ENCODE assay signal across 23 mouse cellular contexts in the genomic region with DNA sequence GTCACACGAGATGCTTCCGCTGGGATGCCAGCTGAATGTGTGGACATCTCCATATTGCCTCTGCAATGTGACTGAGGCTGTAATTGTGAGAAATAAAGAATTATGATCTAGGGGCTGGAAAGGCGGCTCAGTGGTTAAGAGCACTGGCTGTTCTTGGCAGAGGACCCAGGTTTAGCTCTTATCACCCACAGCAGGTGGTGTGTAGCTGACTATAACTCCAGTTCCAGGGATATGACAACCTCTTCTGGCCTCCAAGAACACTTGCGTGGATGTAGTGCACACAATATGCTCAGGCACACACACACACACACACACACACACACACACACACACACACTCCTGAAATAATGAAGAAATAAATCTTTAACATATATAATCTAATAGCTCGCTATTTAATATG.
DNase-seq lines count a peak whose midpoint lies in the region; ATAC-seq and TF ChIP-seq lines count a peak whose summit lies in the region.
"Had no signal": no experiment of that assay in that cellular context is flagged by ENCODE, and none has a peak within 500 bp of the region (broad histone marks: within the 10 kb centered on the region; RNA-seq: fewer than 3 reads in every experiment).

No protein-coding gene starts in this region.

- DNase-seq in hindbrain, postnatal 0 days (ENCODE audit: low spot score), result peak; percentile 30
- DNase-seq in hindbrain, embryonic 10.5 days (ENCODE audit: low spot score), result no peak
- DNase-seq in midbrain, postnatal 0 days (ENCODE audit: low spot score), result peak; percentile 50
- DNase-seq in brain, embryonic 14.5 days (ENCODE audit: low read depth), result peak; percentile 27
- DNase-seq: adrenal gland, postnatal 10 days; adrenal gland, postnatal 36 days; cerebellum, adult 11-12 months; cerebellum, adult 8-10 months; cerebellum, postnatal 14 days; gastrocnemius, postnatal 10 days; gastrocnemius, postnatal 36 days; heart, adult 2 months had no signal

- H3K9me3 ChIP-seq in hindbrain, postnatal 0 days (ENCODE audit: low read length), result no peaks in the 10 kb centered on the region
- H3K9me3 ChIP-seq in hindbrain, embryonic 10.5 days, result no peaks in the 10 kb centered on the region
- no peaks in the 10 kb centered on the region for H3K9me3 ChIP-seq in midbrain, postnatal 0 days (ENCODE audit: low read length)
- no peaks in the 10 kb centered on the region for H3K9me3 ChIP-seq in midbrain, embryonic 15.5 days
- H3K9me3 ChIP-seq in forebrain, embryonic 15.5 days, result no peaks in the 10 kb centered on the region
- H3K9me3 ChIP-seq: embryonic facial prominence, embryonic 12.5 days; embryonic facial prominence, embryonic 15.5 days; forebrain, embryonic 12.5 days had no signal

- no peaks in the 10 kb centered on the region for H3K4me1 ChIP-seq in hindbrain, postnatal 0 days (ENCODE audit: insufficient read depth, low read length)
- no peaks in the 10 kb centered on the region for H3K4me1 ChIP-seq in hindbrain, embryonic 10.5 days (replicated peaks)
- no peaks in the 10 kb centered on the region for H3K4me1 ChIP-seq in midbrain, postnatal 0 days (ENCODE audit: insufficient read depth, low read length)
- H3K4me1 ChIP-seq in midbrain, embryonic 15.5 days, result no peaks in the 10 kb centered on the region
- H3K4me1 ChIP-seq in forebrain, embryonic 15.5 days, result no peaks in the 10 kb centered on the region
- H3K4me1 ChIP-seq: embryonic facial prominence, embryonic 12.5 days; embryonic facial prominence, embryonic 15.5 days; forebrain, embryonic 12.5 days had no signal

- no peaks in the 10 kb centered on the region for H3K36me3 ChIP-seq in hindbrain, postnatal 0 days (ENCODE audit: insufficient read depth, low read length)
- no peaks in the 10 kb centered on the region for H3K36me3 ChIP-seq in hindbrain, embryonic 10.5 days
- no peaks in the 10 kb centered on the region for H3K36me3 ChIP-seq in midbrain, postnatal 0 days (ENCODE audit: insufficient read depth, low read length)
- H3K36me3 ChIP-seq in midbrain, embryonic 15.5 days (replicated peaks), result no peaks in the 10 kb centered on the region
- no peaks in the 10 kb centered on the region for H3K36me3 ChIP-seq in forebrain, embryonic 15.5 days
- H3K36me3 ChIP-seq: embryonic facial prominence, embryonic 12.5 days; embryonic facial prominence, embryonic 15.5 days; forebrain, embryonic 12.5 days had no signal

- 68% methylated on average over 5 of the region's 5 CpGs for WGBS in hindbrain, postnatal 0 days
- WGBS in hindbrain, embryonic 10.5 days, result 92% methylated on average over 5 of the region's 5 CpGs
- 78% methylated on average over 5 of the region's 5 CpGs for WGBS in midbrain, postnatal 0 days
- 86% methylated on average over 5 of the region's 5 CpGs for WGBS in midbrain, embryonic 15.5 days
- WGBS in forebrain, embryonic 15.5 days, result 75% methylated on average over 5 of the region's 5 CpGs

- no peak overlapping the region for H3K27ac ChIP-seq in hindbrain, postnatal 0 days
- no peak overlapping the region for H3K27ac ChIP-seq in hindbrain, embryonic 10.5 days
- H3K27ac ChIP-seq in midbrain, postnatal 0 days (ENCODE audit: low read depth, low read length), result no peak overlapping the region
- no peak overlapping the region for H3K27ac ChIP-seq in midbrain, embryonic 15.5 days
- no peak overlapping the region for H3K27ac ChIP-seq in forebrain, embryonic 15.5 days (replicated peaks)
- H3K27ac ChIP-seq: embryonic facial prominence, embryonic 12.5 days; embryonic facial prominence, embryonic 15.5 days; forebrain, embryonic 12.5 days; heart, adult 2 months; hindbrain, embryonic 14.5 days had no signal

- ATAC-seq in hindbrain, postnatal 0 days, result no peak
- no peak for ATAC-seq in midbrain, postnatal 0 days (ENCODE audit: low FRiP score)
- no peak for ATAC-seq in midbrain, embryonic 15.5 days (replicated peaks)
- ATAC-seq in forebrain, embryonic 15.5 days (replicated peaks), result no peak
- ATAC-seq: CD4-positive, CD25-positive, alpha-beta regulatory T cell, adult 4 months; forebrain, embryonic 16.5 days; intestine, postnatal 0 days; Patski had no signal

- H3K27me3 ChIP-seq in hindbrain, postnatal 0 days (ENCODE audit: insufficient read depth, low read length), result no peaks in the 10 kb centered on the region
- no peaks in the 10 kb centered on the region for H3K27me3 ChIP-seq in hindbrain, embryonic 10.5 days (ENCODE audit: insufficient read depth, poor library complexity, severe bottlenecking)
- H3K27me3 ChIP-seq in midbrain, postnatal 0 days (ENCODE audit: insufficient read depth, low read length), result no peaks in the 10 kb centered on the region
- H3K27me3 ChIP-seq in midbrain, embryonic 15.5 days (replicated peaks), result no peaks in the 10 kb centered on the region
- H3K27me3 ChIP-seq in forebrain, embryonic 15.5 days, result no peaks in the 10 kb centered on the region
- H3K27me3 ChIP-seq: embryonic facial prominence, embryonic 15.5 days; Patski had no signal

- TF ChIP-seq CTCF in hindbrain, postnatal 0 days (IDR thresholded peaks at IDR 0.05; ENCODE audit: low read depth), result no peak
- TF ChIP-seq CTCF in midbrain, postnatal 0 days (IDR thresholded peaks at IDR 0.05), result no peak
- no peak for TF ChIP-seq CTCF in brain, embryonic 14.5 days (IDR thresholded peaks at IDR 0.05; ENCODE audit: borderline replicate concordance, extremely low read depth, insufficient read depth, insufficient read length)

- no peak overlapping the region for H3K4me2 ChIP-seq in hindbrain, postnatal 0 days (ENCODE audit: low read depth, low read length)
- no peak overlapping the region for H3K4me2 ChIP-seq in midbrain, postnatal 0 days (ENCODE audit: low read depth, low read length, poor library complexity, severe bottlenecking)
- H3K4me2 ChIP-seq in midbrain, embryonic 15.5 days, result no peak overlapping the region
- no peak overlapping the region for H3K4me2 ChIP-seq in forebrain, embryonic 15.5 days (replicated peaks)
- H3K4me2 ChIP-seq: embryonic facial prominence, embryonic 12.5 days; embryonic facial prominence, embryonic 15.5 days; forebrain, embryonic 12.5 days; heart, embryonic 11.5 days; hindbrain, embryonic 14.5 days had no signal

- no peak for TF ChIP-seq POLR2A in brain, embryonic 14.5 days (IDR thresholded peaks at IDR 0.05; ENCODE audit: borderline replicate concordance, extremely low read depth, insufficient read depth, insufficient read length, poor library complexity, severe bottlenecking)

- H3K4me3 ChIP-seq in hindbrain, postnatal 0 days (ENCODE audit: low read length), result no peak overlapping the region
- H3K4me3 ChIP-seq in hindbrain, embryonic 10.5 days, result no peak overlapping the region
- H3K4me3 ChIP-seq in midbrain, postnatal 0 days (ENCODE audit: low read depth, low read length), result no peak overlapping the region
- H3K4me3 ChIP-seq in midbrain, embryonic 15.5 days, result no peak overlapping the region
- no peak overlapping the region for H3K4me3 ChIP-seq in forebrain, embryonic 15.5 days
- H3K4me3 ChIP-seq: embryonic facial prominence, embryonic 12.5 days; embryonic facial prominence, embryonic 15.5 days; forebrain, embryonic 12.5 days; heart, adult 2 months had no signal

- no peak overlapping the region for H3K9ac ChIP-seq in hindbrain, postnatal 0 days (replicated peaks; ENCODE audit: low read length)
- H3K9ac ChIP-seq in midbrain, postnatal 0 days (replicated peaks; ENCODE audit: low read length, poor library complexity, severe bottlenecking), result no peak overlapping the region
- no peak overlapping the region for H3K9ac ChIP-seq in midbrain, embryonic 15.5 days
- H3K9ac ChIP-seq in forebrain, embryonic 15.5 days (replicated peaks), result no peak overlapping the region
- H3K9ac ChIP-seq: embryonic facial prominence, embryonic 12.5 days; embryonic facial prominence, embryonic 15.5 days; forebrain, embryonic 12.5 days; hindbrain, embryonic 14.5 days had no signal
